Mouse (Mus musculus): Measurements from ENCODE around the gene Fam155a. TPM values are rescaled to one million over a fixed set of nuclear protein-coding genes. Genes with fewer than 3 reads are reported as not detected.

The Fam155a gene
- total RNA-seq, 2 experiments from 2014 or later, result not detected

DNA sequence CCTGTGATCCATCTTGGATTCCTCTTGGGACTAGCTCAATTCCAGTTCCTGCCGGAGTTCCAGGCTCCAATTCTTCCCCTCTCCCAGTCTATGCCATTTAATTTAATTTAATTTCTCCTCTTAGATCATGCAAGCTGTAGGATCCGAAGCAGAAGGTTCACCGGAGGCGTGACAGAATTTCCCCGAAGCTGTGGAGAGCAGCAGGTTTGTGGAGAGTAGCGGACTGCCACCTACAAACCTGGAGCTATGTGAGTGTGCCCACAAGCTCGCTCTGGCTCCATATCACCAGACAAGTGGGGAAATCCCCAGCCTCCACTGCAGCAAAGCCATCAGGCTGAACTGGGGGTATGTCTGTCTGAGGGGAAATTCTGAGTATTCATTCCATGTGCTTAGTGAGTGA is 544.2 kb downstream of the Fam155a start:
- ATAC-seq (replicated peaks; ENCODE audit: low FRiP score, poor library complexity, severe bottlenecking), result no peak

DNA sequence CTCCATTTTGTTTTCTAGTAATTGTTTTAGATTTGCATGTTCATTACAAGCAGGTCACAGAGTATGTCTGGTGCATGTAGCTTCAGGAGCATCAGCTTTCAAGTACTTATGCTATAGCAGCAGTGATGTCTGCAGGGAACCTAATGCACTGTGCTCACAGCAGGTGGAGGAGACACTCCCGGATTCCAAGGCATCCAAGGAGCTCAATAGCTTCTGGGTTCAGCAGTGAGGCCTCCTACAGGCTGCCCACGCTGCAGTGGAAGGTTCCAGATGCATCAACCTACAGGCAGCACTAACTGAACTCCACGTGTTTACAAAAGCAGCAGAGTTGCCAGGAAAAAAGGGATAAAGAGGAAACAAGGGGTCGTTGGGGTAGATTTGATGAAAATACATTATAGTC is 559.2 kb downstream of the Fam155a start:
- no peak for ATAC-seq (replicated peaks; ENCODE audit: low FRiP score, poor library complexity, severe bottlenecking)

DNA sequence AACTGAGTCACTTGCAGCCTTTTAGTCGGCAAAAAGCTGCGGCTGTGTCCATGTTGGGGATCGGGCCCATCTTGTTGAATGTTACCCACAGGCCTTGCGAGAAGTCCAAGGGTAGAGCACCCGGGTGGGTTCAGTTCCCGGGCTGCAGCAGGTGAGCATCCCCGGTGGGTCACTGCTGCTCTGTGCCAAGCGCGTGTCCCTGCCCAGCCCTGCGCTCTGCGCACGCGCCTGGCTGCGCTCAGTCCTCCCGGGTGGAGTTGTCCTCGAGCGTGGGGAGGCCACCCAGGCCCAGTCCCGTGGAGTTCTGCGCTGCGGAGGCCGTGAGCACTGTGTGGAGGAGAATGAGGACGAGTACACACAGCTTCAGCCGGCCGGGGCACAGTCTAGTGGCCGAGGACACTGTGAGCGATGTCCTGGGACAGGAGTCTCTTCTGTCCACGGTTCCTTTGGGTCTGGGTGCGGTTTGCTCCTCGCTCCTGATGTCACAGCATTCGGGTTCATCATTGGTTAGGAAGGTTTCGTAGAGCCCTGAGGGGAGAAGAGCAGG is 563.4 kb downstream of the Fam155a start:
- ATAC-seq (replicated peaks; ENCODE audit: low FRiP score, poor library complexity, severe bottlenecking), result no peak

DNA sequence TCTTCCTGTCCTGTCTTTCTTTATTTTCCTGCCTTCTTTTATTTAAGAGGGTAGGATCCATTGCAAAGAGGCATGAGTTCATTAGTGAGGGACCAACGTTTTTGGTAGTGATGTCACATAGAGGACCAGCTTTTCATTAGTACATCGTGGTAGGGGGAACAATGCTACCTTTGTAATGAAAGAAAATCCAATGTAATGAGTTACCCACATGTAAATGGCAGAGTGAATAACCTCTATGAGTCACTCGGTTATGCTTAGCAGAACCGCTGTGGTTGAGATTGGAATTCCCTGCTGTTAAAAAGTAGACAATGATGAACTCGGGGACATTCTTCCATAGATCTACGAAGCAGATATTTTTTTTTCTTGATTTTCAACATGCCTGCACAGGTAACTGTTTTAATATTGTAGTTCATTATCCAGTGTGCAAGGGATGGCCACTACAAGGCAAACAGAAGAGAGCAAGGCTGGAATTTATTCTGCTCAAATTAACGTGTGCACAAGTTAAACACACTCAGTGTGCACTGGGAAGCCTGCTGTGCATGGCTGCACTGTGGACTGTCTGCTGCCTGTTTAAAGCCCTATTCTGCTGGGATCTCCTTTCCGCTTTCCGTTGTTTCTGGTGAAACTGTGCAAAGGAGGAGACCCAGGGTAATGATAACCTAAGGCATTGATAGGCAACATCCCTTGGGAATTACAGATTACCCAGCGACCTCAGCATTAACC is 566.5 kb downstream of the Fam155a start:
- no peak for ATAC-seq (replicated peaks; ENCODE audit: low FRiP score, poor library complexity, severe bottlenecking)

DNA sequence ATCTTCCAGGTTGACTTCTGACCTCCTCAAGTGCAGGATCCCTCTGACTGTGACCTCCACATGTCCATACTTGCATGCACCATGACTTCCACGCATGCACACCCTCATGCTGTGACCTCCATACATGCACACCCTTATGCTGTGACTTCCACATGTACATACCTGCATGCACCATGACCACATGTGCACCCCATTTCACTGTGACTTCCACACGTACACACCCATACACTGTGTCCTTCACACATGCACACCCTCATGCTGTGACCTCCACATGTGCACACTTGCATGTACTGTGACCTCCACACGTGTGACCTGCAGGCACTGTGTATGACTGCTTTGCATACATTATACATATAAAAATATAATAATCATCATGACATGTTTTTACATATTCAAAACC is 570.9 kb downstream of the Fam155a start:
- ATAC-seq (replicated peaks; ENCODE audit: low FRiP score, poor library complexity, severe bottlenecking), result no peak

DNA sequence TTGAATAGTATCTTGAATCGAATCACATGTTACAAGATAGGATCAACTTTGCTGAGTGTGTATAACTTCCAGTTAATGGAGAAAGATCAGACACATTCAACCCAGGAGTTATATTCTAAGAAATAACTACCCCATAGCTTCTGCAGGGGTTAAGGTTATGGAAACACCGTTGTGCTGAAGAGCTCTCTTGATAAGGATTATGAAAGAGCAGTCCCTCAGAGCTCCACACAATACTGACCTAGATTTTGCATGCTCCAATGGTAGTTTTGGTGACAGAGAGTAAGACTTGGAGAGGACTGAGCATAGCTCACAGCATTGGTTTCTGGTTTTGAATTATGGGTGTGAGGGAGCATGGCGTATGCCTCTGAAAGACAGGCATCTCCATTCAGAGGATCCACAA is 579.3 kb downstream of the Fam155a start:
- ATAC-seq (replicated peaks; ENCODE audit: low FRiP score, poor library complexity, severe bottlenecking), result no peak

DNA sequence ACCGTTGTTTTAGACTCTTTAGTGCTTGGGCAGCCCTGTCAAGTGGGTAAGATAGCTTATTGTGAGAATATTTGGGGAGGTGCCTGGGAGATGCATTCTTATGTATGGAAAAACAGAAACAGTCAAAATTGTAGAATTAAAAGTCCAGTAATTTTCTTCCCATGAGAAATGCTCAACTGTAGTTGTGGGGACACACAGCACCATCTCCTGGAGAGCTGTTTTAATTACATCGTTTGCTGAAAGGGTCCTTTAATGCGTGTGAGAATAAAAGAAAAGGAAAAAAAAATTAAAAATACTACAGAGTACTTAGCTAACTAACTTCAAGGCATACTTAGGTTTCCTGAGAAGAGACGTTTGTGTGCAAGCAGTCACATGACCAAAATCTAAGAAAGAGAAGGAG is 582.3 kb downstream of the Fam155a start:
- no peak for ATAC-seq (replicated peaks; ENCODE audit: low FRiP score, poor library complexity, severe bottlenecking)

DNA sequence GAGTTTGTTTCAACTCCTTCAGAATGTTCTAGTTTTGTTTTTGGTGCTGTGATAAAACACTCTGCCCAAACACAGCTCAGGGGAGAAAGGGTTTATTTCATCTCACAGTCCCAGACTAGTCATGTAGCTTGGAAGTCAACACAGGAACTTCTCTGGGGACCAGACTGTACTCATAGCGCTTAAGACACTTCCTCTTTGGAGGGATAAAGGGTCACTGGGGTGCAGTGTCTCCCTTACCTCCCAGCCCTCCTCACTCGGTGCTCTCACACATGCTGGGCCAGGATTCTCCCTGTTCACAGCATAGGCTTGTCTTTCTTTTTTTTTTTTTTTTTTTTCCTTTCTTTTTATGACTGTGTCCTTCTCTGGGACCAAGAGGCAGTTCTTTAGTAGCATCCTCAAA is 585.8 kb downstream of the Fam155a start:
- ATAC-seq (replicated peaks; ENCODE audit: low FRiP score, poor library complexity, severe bottlenecking), result no peak

DNA sequence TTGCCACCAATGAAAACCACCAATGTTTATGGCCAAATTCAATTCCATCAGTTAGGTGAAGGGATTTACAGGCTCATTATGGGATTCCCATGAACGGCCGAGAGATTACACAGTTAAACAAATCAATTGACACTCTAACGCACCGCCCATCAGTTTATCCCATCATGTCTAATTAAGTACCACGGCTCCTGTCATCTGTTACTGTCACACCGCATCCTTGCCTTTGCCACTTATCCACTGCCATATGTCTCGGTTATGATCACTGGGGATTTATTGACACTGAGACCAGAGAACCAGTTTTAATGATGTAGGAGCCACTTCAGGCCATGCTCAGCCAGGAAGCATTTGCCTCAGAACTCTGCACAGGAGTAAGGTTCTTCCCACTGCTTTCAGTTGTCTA is 588.5 kb downstream of the Fam155a start:
- no peak for ATAC-seq (replicated peaks; ENCODE audit: low FRiP score, poor library complexity, severe bottlenecking)

DNA sequence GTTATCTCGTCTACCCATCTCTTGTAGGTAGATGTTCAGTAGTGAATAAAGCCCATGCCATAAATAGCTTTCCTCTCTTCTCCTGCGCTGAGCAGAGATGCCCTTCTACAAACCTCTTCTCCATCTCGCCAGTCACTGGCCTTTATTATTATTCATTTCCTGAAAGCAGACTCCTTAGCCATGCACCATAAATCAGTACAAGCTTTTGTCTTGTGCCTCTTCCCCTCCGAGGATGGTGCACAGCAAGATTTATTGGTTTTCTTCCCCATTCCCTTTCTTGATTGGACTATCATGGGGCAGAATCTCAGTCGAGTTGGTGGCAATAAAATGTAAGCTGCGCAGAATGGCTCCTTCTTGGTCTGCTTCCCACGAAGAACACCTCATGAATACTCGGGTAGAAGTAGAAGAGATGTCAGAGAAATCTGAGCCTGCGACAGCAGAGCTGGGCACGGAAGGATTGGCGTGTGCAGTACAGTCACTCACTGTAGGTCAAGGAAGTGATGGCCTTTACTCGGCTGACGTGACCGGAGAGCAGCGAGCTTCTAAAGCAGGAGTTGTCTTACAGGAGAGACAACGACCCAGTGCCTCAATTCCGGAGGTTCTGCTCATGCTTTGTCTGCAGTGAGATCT is 590.2 kb downstream of the Fam155a start:
- no peak for ATAC-seq (replicated peaks; ENCODE audit: low FRiP score, poor library complexity, severe bottlenecking)

DNA sequence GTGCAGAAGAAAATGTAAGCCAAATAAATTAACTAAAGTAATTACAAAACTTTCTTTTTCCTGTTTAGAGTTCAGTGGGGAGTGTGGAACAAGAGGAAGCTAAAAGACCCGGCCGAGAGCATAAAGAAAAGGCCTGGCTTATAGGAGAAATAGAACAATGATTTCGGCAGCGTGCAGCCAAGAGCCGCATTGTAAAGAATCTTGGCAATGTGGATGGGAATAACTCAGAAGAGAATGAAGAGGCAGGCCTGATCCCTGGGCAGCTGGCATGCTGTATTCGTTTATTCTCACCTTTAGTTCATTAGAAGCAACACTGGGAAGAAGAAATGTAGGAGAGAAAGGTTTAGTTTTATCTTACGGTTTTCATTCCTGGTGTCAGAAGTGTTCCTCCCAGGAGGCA is 594.0 kb downstream of the Fam155a start:
- ATAC-seq (replicated peaks; ENCODE audit: low FRiP score, poor library complexity, severe bottlenecking), result no peak

DNA sequence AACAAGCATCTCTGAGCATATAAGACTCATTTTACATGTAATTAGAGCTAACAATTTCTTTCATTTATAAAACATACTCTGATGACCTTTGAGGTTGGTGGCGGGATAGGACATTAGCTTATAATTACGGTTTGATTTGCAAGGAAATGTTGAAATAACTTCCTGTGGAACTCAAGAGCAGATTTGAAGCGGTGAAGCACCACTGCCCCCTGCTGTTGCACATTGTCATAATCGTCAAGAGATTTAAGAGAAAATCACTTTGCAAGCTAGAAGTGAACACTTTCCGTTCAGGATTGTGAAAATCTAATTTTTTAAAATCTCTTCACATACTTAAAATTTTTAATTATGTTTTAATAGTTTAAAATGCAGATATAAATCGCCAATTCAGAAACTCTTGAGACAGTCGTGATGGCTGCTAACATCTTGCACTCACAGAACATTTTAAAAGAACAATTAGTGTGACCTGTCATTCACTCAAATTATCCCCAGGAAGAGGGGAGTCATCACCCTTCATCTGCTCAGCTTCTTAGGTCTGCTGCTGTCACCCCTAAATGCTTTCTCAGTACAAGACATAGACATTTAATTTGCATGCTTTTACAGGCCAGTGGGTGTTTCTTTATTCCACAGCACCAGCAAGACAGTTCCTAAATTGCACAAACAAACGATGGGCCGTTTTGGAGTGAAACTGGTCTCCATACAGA is 595.9 kb downstream of the Fam155a start:
- ATAC-seq (replicated peaks; ENCODE audit: low FRiP score, poor library complexity, severe bottlenecking), result no peak

DNA sequence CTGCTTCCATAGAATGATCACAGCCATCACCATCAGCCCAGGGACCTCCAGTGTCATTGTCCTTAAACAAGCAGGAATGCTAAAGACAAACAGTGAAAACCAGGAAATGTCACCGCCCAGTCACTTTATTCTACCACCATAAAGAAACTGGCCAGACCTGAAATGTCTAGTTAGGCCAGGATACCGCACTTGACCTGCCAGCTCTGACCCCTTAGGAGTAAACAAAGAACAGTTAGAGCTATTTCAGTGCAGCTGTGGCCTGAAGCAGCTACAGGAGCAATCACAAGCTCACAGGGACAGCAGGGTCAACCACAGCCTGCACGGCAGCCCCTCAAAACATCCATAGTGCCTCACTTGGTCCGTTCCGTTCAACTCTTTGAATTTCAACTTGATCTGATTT is 599.1 kb downstream of the Fam155a start:
- ATAC-seq (replicated peaks; ENCODE audit: low FRiP score, poor library complexity, severe bottlenecking), result no peak

DNA sequence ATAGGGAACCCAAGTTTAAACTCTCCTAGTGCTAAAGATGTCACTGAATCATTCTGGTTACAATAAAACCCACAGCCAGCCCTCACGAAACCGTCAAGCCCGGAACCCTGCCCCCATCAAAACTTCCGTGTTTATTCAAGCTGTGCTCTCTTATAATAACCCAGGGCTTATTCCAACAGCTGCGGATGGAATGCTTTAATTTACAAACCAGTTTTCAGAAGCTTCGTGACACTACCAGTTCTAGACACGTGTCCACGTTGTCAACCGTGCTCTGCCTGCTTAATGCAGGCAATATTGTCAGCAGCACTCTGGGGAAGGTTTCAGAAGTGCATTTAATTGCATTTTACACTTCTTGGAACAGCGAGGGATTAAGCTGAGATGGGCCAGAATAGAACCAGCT is 603.0 kb downstream of the Fam155a start:
- no peak for ATAC-seq (replicated peaks; ENCODE audit: low FRiP score, poor library complexity, severe bottlenecking)

DNA sequence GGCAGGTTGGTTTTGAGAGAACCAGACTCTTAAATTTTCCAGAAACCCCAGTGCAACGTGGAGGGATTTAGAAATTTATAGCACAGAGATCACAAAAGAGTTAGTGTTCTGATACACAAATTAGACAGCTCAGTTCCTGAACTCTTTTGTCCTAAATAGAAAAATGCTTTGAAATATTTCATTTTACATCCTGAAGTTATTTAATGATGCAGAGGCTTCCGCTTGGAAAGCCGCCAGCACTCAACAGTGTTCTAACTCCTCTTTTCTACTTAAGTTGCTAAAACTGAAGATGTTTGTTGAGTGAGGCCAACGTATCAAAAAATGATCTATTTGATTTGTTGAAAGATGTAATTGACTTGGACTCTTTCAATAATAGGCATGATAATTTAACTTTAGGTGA is 609.4 kb downstream of the Fam155a start:
- no peak for ATAC-seq (replicated peaks; ENCODE audit: low FRiP score, poor library complexity, severe bottlenecking)

DNA sequence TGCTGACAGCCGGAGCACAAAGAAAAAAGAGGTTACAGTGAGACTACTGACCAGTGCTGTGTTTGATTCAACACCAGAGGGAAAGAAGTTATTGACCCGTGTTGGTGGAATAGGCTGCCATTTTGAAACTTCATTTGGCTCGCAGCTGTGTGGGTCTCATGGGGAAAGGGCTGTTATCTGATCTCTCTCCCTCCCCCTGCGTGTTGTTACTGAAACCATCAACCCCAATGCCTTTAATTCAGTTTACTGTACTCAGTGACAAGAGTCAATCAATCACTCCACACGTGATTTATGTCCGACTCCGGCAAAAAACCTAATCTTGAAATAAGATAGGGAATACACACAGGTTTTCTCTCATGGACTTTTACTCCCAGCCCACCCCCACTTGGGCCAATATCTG is 611.6 kb downstream of the Fam155a start:
- ATAC-seq (replicated peaks; ENCODE audit: low FRiP score, poor library complexity, severe bottlenecking), result no peak

DNA sequence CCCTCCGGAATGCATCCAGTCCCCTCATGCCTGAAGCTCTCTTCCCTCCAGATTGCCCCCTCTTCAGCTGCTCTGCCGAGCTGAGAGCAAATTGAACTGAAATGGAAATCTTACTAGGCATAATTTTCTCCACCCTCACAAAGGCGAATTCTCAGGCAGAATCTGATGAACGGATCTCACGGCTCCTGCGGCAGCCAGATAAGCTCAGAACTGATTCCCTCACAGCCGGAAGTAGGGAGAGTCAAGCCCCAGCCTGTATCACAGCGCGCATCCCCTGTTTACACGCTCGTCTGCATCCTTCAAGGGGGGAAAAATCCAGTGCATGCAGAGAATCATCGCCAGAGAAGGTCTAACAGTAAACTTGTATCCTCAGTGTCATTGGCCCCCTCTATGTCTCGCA is 612.3 kb downstream of the Fam155a start:
- ATAC-seq (replicated peaks; ENCODE audit: low FRiP score, poor library complexity, severe bottlenecking), result no peak

DNA sequence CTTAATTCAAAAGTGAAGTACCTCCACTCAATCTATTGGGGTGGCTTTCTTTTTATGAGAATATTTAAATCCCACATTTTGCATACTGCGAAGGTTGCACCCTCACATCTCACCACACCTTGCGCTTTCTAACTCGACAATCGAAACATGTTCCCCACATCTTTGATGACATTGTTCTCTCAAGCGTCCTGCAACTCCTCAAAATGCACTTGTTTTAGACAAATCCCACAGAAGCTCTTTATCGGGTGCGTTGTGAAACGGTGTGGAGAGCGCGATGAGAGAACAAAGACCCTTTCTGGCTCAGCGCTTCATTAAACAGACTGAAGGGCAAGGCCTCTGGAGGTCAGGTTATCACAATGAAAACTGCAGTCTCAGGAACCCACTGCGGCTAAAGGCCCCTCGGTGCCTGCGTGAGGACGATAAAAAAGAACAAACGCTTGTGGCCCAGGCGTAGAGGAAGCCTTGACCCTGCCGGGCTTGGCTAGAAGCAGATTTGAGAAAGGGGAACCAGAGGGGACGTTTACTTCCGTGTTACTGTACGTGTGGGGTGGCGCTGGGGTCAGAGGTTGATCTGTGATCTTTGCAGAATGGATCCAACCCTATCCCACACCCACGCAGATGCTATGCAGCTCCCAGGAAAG is 613.7 kb downstream of the Fam155a start:
- ATAC-seq (replicated peaks; ENCODE audit: low FRiP score, poor library complexity, severe bottlenecking), result no peak

All from erythroid progenitor cell, adult 5-6 weeks (primary cell).